Mouse (Mus musculus) urinary bladder, adult 2 months (tissue): ENCODE data around the gene Spata2. TPM values are rescaled to one million over a fixed set of nuclear protein-coding genes. Genes with fewer than 3 reads are reported as not detected.

Experiments
- DNase-seq: peaks from one replicate; pipeline ENCODE4 v3.0.0; 2022; ENCODE audit warnings: low spot score
- polyA plus RNA-seq: library from polyadenylated mRNA; depleted of rRNA; stranded (reverse); fragments of >200 nt; gene quantifications from 2 replicates; pipeline ENCODE4 v1.2.3, GENCODE M21; 2012; rRNA removed

The Spata2 gene
- polyA plus RNA-seq, 1 experiment, result 15.2 TPM

GRCm38 (mm10) chr2:167447629-167448028 lies 45.1 kb downstream of the Spata2 start:
- no peak for DNase-seq

GRCm38 (mm10) chr2:167447207-167447606 lies 45.5 kb downstream of the Spata2 start:
- no peak for DNase-seq

GRCm38 (mm10) chr2:167445911-167446780 lies 46.5 kb downstream of the Spata2 start:
- DNase-seq, result no peak

GRCm38 (mm10) chr2:167443411-167444193 lies 49.1 kb downstream of the Spata2 start:
- DNase-seq, result no peak

- DNase-seq, result no peak
These were observed 53.3 kb downstream of the Spata2 start for GRCm38 (mm10) chr2:167439422-167439821.

- no peak for DNase-seq
These were observed 56.3 kb downstream of the Spata2 start for GRCm38 (mm10) chr2:167436371-167436770.

GRCm38 (mm10) chr2:167435631-167436030 lies 57.1 kb downstream of the Spata2 start:
- no peak for DNase-seq

- no peak for DNase-seq
These were observed 58.1 kb downstream of the Spata2 start for GRCm38 (mm10) chr2:167434570-167434969.

GRCm38 (mm10) chr2:167431418-167431776 lies 61.3 kb downstream of the Spata2 start:
- no peak for DNase-seq

Other genes with a start within 250 kb of the Spata2 start
- 12.6 and 28.4 TPM in 2 replicates for gene B4galt5, start 143.7 kb downstream of the Spata2 start, polyA plus RNA-seq
- 35.8 and 40.0 TPM in 2 replicates for gene Slc9a8, start 71.2 kb downstream of the Spata2 start, polyA plus RNA-seq
- 78.6 and 81.3 TPM in 2 replicates for gene Rnf114, start 242 bp downstream of the Spata2 start, polyA plus RNA-seq
- 21.3 and 31.0 TPM in 2 replicates for gene Snai1, start 45.3 kb upstream of the Spata2 start, polyA plus RNA-seq
- 111 and 152 TPM in 2 replicates for gene Ube2v1, start 139.2 kb upstream of the Spata2 start, polyA plus RNA-seq
- gene Gm20431, start 168.6 kb upstream of the Spata2 start, polyA plus RNA-seq, result not detected in 2 replicates
- 57.1 and 69.7 TPM in 2 replicates for gene Cebpb, start 196.0 kb upstream of the Spata2 start, polyA plus RNA-seq
- gene Tmem189, start 196.9 kb upstream of the Spata2 start, polyA plus RNA-seq, result 46.0 and 48.4 TPM in 2 replicates